Mouse (Mus musculus): ENCODE measurements at regions not wholly inside any gene's neighbourhood (a gene's known extent, or its start where the extent isn't known, plus 50 kb on each side); places are given as distances from the start of the nearest gene placed in this dataset.

DNA sequence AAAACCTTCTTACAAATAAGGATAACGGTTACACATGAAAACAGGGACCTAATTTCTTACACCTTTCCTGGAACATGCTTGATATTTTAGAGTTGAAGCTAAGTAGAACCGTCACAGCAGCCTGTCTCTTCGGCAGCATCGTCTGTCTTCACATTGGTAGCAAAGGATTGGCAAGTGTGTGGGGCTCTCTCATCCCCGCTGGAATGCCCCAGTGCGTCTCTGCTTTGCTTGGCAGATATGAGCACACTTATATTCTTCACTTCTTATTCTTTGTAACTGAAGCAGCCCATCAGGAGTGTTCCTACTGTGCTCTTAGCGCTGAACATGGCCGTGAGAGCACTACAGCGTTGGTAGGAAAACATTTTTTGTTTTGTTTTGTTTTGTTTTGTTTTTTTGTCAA is 414.1 kb downstream of the Cd109 start:
- Histone ChIP-seq H3K9ac (no peak overlapping the region), H3K9me3 (no peaks in the 10 kb centered on the region), H3K36me3 (no peaks in the 10 kb centered on the region), H3K4me3 (no peak overlapping the region), H3K27ac (no peak overlapping the region), H3K4me2 (no peak overlapping the region), H3K4me1 (replicated peaks) (no peaks in the 10 kb centered on the region), H3K27me3 (no peaks in the 10 kb centered on the region)
- 82% methylated on average over 9 of the region's 9 CpGs for WGBS
- no peak for ATAC-seq (ENCODE audit: low FRiP score)

DNA sequence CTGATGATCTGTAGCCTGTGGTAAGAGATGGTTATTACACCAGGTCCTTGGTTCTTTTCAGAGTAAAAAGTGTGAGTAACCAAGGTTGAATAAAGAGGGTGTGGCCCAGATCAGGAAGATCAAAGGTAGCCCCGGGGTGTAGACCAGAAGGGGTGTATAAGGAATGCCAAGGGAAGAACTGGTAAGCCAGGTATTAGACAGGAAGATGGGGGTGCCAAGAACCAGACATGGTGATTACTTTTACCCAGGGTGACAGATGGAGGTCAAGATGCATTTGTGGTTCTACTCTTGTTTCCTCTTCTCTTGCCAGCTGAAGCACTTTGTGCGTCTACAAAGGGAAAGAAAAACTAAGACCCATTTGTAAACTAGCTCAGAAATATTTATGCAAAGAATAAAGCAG is 420.3 kb downstream of the Cd109 start:
- 84% methylated on average over 2 of the region's 2 CpGs for WGBS

DNA sequence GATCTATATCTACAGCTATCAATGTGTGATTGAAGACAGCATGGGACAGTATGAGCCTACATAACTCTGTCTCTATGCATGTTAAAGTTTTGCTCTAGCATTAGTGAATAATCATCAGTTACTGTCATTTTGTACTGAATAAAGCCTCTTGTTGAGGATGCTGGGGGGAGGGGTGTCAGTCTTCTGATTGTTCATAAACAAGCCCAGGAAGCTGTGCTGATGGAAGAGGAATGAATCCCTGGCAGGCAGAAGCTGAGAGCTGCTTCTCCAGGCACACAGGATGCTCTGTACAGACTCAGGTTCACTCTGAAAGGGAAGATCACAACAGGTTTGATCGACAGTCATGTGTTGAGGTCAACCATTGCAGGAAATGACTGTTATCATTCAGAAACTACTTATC is 421.7 kb downstream of the Cd109 start:
- no peaks in the 10 kb centered on the region for H3K9me3 ChIP-seq
- no peak overlapping the region for H3K4me3 ChIP-seq
- H3K27ac ChIP-seq, result no peak overlapping the region
- WGBS, result 88% methylated on average over 1 of the region's 1 CpGs
- no peaks in the 10 kb centered on the region for H3K27me3 ChIP-seq
- no peak overlapping the region for H3K9ac ChIP-seq
- H3K4me1 ChIP-seq (replicated peaks), result no peaks in the 10 kb centered on the region
- no peak overlapping the region for H3K4me2 ChIP-seq
- H3K36me3 ChIP-seq, result no peaks in the 10 kb centered on the region
- ATAC-seq (ENCODE audit: low FRiP score), result no peak

More for the DNA sequence above, 420.3 kb downstream of the Cd109 start:
- Histone ChIP-seq H3K27me3 (no peaks in the 10 kb centered on the region), H3K9ac (no peak overlapping the region), H3K9me3 (no peaks in the 10 kb centered on the region), H3K4me1 (replicated peaks) (no peaks in the 10 kb centered on the region), H3K4me2 (no peak overlapping the region), H3K4me3 (no peak overlapping the region), H3K27ac (no peak overlapping the region), H3K36me3 (no peaks in the 10 kb centered on the region)
- ATAC-seq (ENCODE audit: low FRiP score), result no peak

DNA sequence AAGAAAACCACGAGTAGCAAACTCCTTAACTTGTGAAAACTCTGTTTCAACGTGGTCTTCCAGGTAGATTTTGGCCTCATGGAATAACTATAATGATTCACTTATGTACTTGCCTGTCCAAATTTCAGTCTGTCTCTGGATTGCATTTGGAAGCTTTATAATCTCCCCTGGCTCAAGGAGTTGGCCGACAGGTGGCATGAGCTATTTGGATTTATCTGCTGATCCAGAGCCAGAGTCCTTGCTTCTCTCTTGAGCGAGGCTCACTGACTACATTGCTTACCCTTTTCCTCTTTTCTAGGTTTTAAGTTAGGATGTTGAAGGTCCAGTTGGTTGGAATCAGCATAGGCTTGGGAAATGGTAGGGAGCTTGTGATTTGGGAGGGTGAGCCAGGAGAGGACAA is 423.6 kb downstream of the Cd109 start:
- H3K4me3 ChIP-seq, result no peak overlapping the region
- no peaks in the 10 kb centered on the region for H3K9me3 ChIP-seq
- no peaks in the 10 kb centered on the region for H3K36me3 ChIP-seq
- no peaks in the 10 kb centered on the region for H3K27me3 ChIP-seq
- no peaks in the 10 kb centered on the region for H3K4me1 ChIP-seq (replicated peaks)
- ATAC-seq (ENCODE audit: low FRiP score), result no peak
- H3K27ac ChIP-seq, result no peak overlapping the region
- no peak overlapping the region for H3K4me2 ChIP-seq
- no peak overlapping the region for H3K9ac ChIP-seq
- 90% methylated on average over 4 of the region's 4 CpGs for WGBS

DNA sequence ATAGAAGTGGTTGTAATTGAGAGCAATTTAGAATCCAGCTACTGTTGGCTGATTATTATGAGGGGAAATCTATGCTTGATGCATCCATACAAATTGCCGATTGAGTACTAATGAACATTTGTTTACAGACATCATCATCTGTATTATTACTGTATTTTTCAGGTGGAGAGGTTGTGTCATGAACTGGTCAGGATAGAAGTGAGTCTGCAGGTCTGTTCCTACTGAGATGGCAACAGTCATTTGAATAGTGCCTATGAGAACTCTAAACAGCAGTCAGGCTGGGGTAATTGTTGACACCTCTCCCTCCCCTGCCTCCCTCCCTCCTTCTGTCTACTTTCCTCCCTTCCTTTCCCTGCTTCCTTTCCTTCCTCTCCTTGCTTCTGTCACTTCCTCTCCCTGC is 429.0 kb downstream of the Cd109 start:
- Histone ChIP-seq H3K4me2 (no peak overlapping the region), H3K27ac (no peak overlapping the region), H3K27me3 (no peaks in the 10 kb centered on the region), H3K4me1 (replicated peaks) (no peaks in the 10 kb centered on the region), H3K36me3 (no peaks in the 10 kb centered on the region), H3K4me3 (no peak overlapping the region), H3K9me3 (no peaks in the 10 kb centered on the region), H3K9ac (no peak overlapping the region)
- WGBS, result 82% methylated on average over 1 of the region's 1 CpGs
- ATAC-seq (ENCODE audit: low FRiP score), result no peak

DNA sequence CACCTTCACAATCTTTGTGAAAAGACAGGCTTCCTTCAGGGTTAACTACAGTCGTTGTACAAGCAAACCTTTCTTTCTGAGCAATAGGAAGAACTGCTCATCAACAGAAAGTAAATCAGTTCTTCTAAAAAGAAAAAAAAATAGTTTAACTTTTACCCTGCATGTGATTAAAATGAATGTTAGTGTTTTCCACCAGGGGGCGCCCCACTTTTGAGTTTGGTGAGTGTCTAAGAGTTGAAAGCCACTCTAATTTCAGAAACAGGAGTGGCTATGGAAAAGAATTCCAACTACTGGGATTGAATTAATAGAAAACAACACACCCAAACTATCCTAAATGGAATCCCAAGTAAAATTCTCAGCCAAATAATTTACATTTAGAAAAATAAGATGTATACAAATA is 430.0 kb downstream of the Cd109 start:
- ATAC-seq (ENCODE audit: low FRiP score), result no peak
- WGBS, result 7% methylated on average over 2 of the region's 2 CpGs
- no peak overlapping the region for H3K4me3 ChIP-seq
- no peak overlapping the region for H3K4me2 ChIP-seq
- no peak overlapping the region for H3K27ac ChIP-seq
- H3K9me3 ChIP-seq, result no peaks in the 10 kb centered on the region
- no peaks in the 10 kb centered on the region for H3K27me3 ChIP-seq
- H3K4me1 ChIP-seq (replicated peaks), result no peaks in the 10 kb centered on the region
- no peaks in the 10 kb centered on the region for H3K36me3 ChIP-seq
- H3K9ac ChIP-seq, result no peak overlapping the region

DNA sequence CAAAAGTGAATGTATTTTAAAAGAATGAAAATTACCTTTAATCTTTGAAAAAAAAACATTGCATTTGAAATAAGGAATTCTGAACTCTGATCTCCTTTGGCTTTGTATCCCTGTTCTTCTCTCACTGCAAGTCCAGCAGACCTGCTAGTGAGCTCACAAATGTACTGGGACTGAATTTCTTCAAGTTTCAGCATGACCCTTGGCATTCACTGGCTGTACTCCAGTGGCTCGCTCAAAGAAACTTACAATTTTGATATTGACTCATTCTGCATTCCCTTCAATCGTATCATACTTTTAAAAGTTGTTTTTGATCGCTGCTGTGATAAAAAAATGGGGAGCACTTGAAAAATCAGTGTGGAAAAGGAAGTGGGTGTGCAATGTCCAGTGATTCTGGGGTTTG is 456.6 kb downstream of the Cd109 start:
- Histone ChIP-seq H3K36me3 (no peaks in the 10 kb centered on the region), H3K4me1 (replicated peaks) (no peaks in the 10 kb centered on the region), H3K9ac (no peak overlapping the region), H3K4me2 (no peak overlapping the region), H3K4me3 (no peak overlapping the region), H3K27me3 (no peaks in the 10 kb centered on the region), H3K9me3 (no peaks in the 10 kb centered on the region), H3K27ac (no peak overlapping the region)
- 91% methylated on average over 3 of the region's 3 CpGs for WGBS
- no peak for ATAC-seq (ENCODE audit: low FRiP score)

DNA sequence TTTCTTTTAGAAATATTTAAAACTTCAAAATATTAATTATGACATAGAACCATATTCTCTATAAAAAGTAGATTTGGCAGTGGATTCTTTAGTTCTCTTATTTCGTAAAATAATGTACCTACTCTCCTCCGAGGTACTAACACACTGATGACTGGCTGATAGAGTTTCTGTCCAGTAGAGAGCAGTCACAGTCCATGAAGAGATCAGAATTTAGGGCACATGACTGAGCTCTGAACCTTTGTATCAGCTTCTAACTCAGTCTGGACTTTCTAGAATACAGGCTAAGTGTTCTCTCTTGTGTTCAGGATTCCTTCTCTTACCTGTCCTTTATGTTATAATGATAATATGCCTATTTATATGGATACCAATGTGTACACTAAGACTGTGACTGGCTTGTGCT is 494.3 kb downstream of the Cd109 start:
- H3K27ac ChIP-seq, result no peak overlapping the region
- H3K4me3 ChIP-seq, result no peak overlapping the region
- ATAC-seq (ENCODE audit: low FRiP score), result no peak
- 80% methylated on average over 2 of the region's 2 CpGs for WGBS
- H3K27me3 ChIP-seq, result no peaks in the 10 kb centered on the region
- H3K4me2 ChIP-seq, result no peak overlapping the region
- no peak overlapping the region for H3K9ac ChIP-seq
- H3K9me3 ChIP-seq, result no peaks in the 10 kb centered on the region
- H3K36me3 ChIP-seq, result no peaks in the 10 kb centered on the region
- H3K4me1 ChIP-seq (replicated peaks), result no peaks in the 10 kb centered on the region

DNA sequence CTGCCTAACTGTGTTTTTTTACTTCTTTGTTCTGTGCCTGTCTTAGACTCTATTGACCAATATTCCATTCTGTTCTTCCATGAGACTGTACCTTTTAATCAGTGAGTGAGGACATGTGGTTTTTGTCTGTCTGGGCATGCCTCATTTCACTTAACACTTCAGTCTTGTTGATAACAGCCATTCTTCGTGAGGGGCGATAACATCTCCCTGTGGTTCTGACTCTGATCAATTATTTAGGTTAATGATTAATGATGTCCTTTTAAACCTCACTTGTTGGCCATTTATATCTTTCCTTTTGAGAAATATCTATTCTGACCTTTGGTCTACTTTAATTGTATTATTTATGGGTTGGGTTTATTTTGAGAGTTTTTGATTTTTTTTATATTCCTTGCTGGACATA is 496.0 kb downstream of the Cd109 start:
- Histone ChIP-seq H3K27ac (no peak overlapping the region), H3K4me1 (replicated peaks) (no peaks in the 10 kb centered on the region), H3K9me3 (no peaks in the 10 kb centered on the region), H3K4me3 (no peak overlapping the region), H3K36me3 (no peaks in the 10 kb centered on the region), H3K27me3 (no peaks in the 10 kb centered on the region), H3K9ac (no peak overlapping the region), H3K4me2 (no peak overlapping the region)
- WGBS, result 56% methylated on average over 2 of the region's 2 CpGs
- no peak for ATAC-seq (ENCODE audit: low FRiP score)

DNA sequence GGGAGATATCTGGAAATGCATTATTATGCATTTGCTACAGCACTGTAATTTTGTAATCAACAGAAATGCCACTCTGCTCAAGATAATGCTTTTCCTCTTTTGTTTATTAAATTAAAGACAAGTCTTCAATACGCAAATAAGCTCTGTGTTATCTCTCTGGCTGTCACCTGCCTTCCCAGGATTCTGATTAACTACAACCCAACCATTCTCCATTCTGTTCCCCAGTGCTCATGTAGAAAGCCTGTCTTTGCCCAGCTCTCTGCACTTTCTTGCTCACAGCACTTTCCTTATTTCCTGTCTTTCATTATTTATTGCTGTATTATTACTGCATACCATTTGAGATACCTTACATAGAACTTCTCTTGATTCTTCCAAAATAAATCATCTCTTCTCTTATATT is 525.6 kb downstream of the Cd109 start:
- 83% methylated on average over 1 of the region's 1 CpGs for WGBS
- Histone ChIP-seq H3K27me3 (no peaks in the 10 kb centered on the region), H3K9me3 (no peaks in the 10 kb centered on the region), H3K27ac (no peak overlapping the region), H3K4me1 (replicated peaks) (no peaks in the 10 kb centered on the region), H3K4me3 (no peak overlapping the region), H3K9ac (no peak overlapping the region), H3K4me2 (no peak overlapping the region), H3K36me3 (no peaks in the 10 kb centered on the region)
- no peak for ATAC-seq (ENCODE audit: low FRiP score)

DNA sequence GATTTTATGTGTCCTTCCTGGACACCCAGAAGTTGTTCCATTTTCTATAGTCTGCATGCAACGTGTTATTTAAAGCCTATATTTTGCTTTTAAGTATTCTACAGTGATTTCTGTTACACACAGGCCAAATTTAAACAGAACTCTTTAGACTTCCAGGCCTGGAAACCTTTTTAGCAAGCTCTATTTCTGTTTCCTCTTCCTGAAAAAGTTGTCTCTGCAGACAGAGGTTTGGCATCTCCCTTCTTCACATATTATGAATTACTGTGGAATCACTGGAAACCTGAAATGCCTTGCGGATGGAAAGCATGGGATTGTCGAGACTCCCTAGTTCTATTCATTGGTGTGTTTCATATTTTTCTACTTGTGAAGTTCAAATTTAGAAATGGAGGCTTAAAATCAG is 530.7 kb downstream of the Cd109 start:
- 80% methylated on average over 3 of the region's 3 CpGs for WGBS
- Histone ChIP-seq H3K4me3 (no peak overlapping the region), H3K27me3 (no peaks in the 10 kb centered on the region), H3K4me1 (replicated peaks) (no peaks in the 10 kb centered on the region), H3K36me3 (no peaks in the 10 kb centered on the region), H3K9ac (no peak overlapping the region), H3K4me2 (no peak overlapping the region), H3K9me3 (no peaks in the 10 kb centered on the region), H3K27ac (no peak overlapping the region)
- ATAC-seq (ENCODE audit: low FRiP score), result no peak

DNA sequence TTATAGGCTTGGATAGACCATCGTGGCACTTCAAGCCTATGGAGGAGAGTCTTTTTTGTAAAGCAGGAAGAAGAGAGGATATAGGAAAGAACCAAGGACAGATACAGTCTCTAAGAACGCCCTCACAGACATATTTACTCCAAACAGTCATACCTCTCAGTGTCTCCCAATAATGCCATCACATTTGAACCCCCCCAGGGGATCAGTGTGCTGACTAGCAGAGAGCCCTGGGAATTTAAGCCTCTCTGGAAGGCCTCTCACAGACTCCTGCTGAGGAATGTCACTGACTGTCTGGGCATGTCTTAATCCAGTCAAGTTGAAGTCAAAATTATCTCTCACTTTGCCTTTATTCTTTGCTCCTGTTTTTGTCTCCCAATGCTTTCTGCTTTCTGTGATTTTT is 550.2 kb downstream of the Cd109 start:
- ATAC-seq (ENCODE audit: low FRiP score), result no peak
- Histone ChIP-seq H3K27ac (no peak overlapping the region), H3K9ac (no peak overlapping the region), H3K4me2 (no peak overlapping the region), H3K4me3 (no peak overlapping the region), H3K4me1 (replicated peaks) (no peaks in the 10 kb centered on the region), H3K9me3 (no peaks in the 10 kb centered on the region), H3K27me3 (no peaks in the 10 kb centered on the region), H3K36me3 (no peaks in the 10 kb centered on the region)
- 67% methylated on average over 2 of the region's 2 CpGs for WGBS

DNA sequence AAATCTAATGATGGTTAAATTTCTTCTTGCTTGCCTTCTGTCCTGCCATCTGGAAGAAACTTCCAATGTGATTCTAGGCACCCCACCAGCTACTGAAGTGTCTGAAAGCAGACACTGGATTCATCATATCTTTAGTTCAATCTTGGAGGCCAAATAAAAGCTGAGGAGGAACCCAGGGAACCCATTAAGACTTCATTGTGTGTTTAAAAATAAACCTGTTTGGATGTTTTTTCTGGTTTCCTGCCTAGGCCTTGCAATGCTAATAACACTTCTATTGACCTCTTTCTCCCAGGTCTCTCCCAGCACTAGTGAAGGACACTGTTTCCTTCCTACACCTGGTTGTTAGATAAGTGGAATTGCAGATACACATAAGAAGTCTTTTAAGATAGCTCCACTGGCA is 545.6 kb downstream of the Col12a1 start:
- Histone ChIP-seq H3K27ac (no peak overlapping the region), H3K4me1 (replicated peaks) (no peaks in the 10 kb centered on the region), H3K4me3 (no peak overlapping the region), H3K9me3 (no peaks in the 10 kb centered on the region), H3K9ac (no peak overlapping the region), H3K4me2 (no peak overlapping the region), H3K36me3 (no peaks in the 10 kb centered on the region), H3K27me3 (no peaks in the 10 kb centered on the region)
- no peak for ATAC-seq (ENCODE audit: low FRiP score)

DNA sequence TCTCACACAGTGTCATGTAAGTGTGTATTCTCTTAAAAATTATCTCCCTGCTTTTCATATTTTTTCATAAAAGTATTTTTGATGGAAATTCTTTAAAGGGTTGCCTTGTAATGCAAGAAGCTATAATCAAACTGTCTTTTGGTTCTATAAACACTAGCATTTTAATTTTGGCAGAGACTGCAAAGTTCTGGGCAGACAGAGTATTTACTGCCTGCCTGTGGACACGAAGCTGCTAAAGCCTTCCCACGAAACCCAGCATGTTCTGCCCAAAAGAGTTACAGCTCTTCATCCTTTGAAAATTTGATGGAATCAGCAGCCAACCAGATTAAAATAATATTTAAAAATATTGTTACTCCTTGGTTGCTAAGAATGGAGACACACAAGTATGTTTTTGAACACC is 538.7 kb downstream of the Col12a1 start:
- Histone ChIP-seq H3K9me3 (no peaks in the 10 kb centered on the region), H3K9ac (no peak overlapping the region), H3K4me2 (no peak overlapping the region), H3K36me3 (no peaks in the 10 kb centered on the region), H3K4me3 (no peak overlapping the region), H3K27ac (no peak overlapping the region), H3K27me3 (no peaks in the 10 kb centered on the region), H3K4me1 (replicated peaks) (no peaks in the 10 kb centered on the region)
- 86% methylated on average over 2 of the region's 2 CpGs for WGBS
- no peak for ATAC-seq (ENCODE audit: low FRiP score)

Measured in hindbrain, embryonic 13.5 days (tissue).